Mouse (Mus musculus) T-helper 1 cell (primary cell): ENCODE results near the gene Olfr780.

Source experiments
- in situ Hi-C: fragments of 300-600 bp; cut with MboI, MseI; formaldehyde crosslinking; loops from one replicate; pipeline ENCODE4 v1.15.1; 2025; ENCODE audit warnings: high pct_unique_total_duplicates

The Olfr780 gene

DNA sequence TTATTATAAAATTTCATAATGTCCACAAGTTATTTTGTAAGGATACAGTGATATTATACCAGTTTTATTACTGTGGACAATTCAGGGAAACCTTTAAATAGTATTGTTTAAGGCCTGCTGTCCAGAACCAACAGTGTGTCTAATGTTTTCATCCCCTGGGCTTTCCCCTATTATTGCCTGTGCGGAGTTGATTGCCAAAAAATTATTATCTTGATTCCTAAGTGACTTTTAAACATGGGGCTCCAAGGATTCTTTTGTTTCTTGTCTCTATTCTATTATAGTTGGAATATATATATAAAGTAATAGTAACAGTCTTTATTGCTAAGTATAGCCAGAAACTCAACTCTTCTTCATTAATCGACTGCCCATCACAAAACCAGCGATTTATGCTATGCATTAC, at the start of gene Olfr780:
Olfr780 (plus strand) TSS at position 301 of the 400 bp plus-strand sequence.
- in situ Hi-C loops: no loop called here

DNA sequence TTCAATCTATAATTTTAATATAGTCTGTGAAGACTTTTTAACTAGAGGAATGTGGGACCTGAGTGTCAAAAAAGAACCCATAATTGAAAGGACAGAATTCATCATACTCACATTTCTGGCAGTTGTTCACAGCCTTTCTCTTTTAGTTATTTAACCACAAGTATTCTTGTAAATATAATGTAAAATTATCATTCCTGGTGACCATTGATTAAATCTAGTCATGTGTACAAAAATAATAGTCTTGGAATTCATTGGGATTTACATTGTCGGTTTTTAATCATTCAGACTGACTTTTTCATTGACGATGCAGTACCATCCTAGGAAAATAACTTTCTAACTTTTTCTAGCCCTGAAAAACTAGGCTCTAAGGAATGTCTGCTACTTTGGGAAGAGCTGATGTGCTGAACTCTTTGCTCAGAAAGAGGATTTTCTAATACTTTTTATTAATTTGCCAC, 46.8 kb upstream of the Olfr780 start, which contains the start of gene Olfr777:
Olfr777 (minus strand) TSS at position 405 of the 455 bp plus-strand sequence.
- in situ Hi-C loops: no loop called here

DNA sequence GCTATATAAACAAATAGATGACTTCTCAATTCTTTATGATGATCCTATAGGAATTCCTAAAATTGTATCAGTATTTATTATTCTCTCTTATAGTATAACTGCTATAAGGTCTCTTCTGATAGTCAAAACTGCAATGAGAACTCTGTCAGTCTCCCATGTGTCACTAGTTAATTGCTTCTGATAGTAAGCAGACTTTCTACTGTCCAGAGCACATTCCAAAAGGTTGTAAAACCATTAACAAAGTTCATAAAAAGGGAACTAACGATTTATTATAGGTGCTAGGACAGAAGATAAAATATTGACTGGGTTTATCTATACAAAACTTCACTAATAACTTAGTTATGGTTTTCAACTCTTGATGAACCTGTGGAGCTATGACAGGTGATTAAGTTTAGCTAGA, 4.9 kb upstream of the Olfr780 start:
- in situ Hi-C loops: loop anchor here (5.0 kb wide), 1 partner anchor 39 kb away; no protein-coding TSS in a partner anchor

DNA sequence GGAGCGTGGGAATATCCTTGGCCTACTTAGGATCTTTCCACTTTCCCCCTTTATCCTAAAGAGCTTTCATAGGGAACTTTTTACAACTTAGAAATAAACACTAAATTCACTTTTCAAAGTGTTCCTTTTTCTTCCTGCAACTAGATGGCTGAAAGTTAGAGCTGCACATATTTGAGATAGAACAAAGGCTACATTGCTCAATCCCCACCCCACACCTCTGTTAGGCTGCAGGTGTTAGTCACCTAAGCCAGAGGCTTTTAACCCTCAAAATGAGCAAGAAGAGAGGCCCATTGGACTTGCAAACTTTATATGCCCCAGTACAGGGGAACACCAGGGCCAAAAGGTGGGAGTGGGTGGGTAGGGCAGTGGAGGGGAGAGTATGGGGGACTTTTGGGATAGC, 4.4 kb upstream of the Olfr780 start:
- in situ Hi-C loops: loop anchor here (5.0 kb wide), 1 partner anchor 39 kb away; no protein-coding TSS in a partner anchor

DNA sequence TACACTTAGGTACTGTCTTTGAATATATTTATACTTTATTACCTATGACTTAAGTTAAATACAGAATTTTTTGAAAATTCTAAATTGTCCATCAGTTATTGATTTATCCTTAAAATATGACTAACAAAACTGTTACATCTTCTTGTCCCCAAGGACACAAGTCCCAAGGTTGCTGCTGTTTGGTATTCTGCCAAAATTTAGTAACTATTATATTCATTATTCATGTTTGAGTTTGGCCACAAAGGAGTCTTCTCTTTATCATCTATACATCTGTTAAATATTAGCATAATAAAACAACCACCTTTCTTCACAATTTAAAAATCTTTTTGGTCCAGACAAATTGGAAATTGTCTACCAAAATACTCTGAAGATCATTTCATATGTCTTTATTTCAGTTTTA, 10.6 kb downstream of the Olfr780 start, which contains the start of gene Olfr781:
Olfr781 (plus strand) TSS at position 301 of the 400 bp plus-strand sequence.
- in situ Hi-C loops: no loop called here

DNA sequence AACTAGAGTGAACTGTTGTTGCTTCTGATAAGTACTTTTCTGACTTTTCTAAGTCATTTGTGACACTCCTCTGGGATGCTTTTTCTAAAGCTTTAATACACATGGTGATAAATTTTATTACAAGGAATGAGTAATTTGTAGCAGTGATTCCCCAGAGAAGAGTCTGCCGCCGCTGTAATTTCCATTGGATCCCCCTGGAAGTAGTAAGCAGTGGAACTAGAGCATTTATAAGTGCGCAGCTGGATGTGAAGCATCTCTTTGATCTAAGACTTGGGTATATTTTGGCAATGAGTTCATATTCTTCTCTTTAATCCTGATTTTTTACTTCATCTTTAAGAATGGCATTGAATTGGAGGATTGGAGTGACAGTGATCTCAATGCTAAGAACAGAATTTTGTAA, 30.6 kb downstream of the Olfr780 start, which contains the start of gene Olfr782:
Olfr782 (plus strand) TSS at position 301 of the 400 bp plus-strand sequence.
- in situ Hi-C loops: no loop called here

DNA sequence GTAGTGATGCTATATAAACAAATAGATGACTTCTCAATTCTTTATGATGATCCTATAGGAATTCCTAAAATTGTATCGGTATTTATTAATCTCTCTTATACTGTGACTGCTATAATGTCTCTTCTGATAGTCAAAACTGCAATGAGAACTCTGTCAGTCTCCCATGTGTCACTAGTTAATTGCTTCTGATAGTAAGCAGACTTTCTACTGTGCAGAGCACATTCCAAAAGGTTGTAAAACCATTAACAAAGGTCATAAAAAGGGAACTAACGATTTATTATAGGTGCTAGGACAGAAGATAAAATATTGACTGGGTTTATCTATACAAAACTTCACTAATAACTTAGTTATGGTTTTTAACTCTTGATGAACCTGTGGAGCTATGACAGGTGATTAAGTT, 34.6 kb downstream of the Olfr780 start:
- in situ Hi-C loops: loop anchor here (5.0 kb wide), 1 partner anchor 40 kb away; no protein-coding TSS in a partner anchor

DNA sequence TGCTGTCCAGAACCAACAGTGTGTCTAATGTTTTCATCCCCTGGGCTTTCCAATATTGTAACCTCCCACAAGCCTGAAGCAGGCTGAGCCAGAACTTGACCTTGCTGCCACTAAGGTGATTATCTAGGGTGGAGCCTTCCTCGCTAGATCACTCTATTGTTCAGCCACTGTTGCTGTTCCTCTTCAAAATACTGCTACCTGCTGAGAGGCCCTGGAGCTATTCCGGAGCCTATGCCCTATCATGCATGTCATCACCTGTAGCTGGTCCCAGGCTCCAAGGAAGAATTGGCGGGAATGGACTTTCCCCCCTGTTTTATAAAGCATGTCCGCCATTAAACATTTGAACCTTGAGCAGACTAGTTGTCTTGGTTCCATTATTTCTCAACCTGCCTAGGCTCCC, 38.6 kb downstream of the Olfr780 start:
- in situ Hi-C loops: loop anchor here (5.0 kb wide), 1 partner anchor 94 kb away; no protein-coding TSS in a partner anchor

DNA sequence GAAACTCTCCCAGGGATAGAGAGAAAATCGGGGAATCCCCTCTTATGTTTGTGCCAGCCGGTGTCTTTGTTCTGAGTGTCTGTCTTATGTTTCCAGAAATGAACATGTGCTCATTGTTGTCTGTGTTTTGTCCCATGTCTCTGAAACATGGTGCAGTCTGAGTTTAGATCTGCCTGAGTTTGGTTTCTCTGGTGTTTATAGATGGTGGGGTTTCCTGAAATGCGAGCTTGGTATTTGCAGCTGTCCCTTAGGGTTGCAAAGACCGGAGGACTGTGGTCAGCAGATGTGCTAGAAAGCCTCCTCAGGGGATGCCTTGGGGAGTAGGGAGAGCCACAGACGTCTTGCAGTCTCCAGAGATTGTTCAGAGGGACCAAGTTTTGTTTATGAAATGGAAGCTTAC, 39.4 kb downstream of the Olfr780 start:
- in situ Hi-C loops: loop anchor here (5.0 kb wide), 1 partner anchor 95 kb away; no protein-coding TSS in a partner anchor
